18 mouse cellular contexts compared by ENCODE assay signal in the genomic region with DNA sequence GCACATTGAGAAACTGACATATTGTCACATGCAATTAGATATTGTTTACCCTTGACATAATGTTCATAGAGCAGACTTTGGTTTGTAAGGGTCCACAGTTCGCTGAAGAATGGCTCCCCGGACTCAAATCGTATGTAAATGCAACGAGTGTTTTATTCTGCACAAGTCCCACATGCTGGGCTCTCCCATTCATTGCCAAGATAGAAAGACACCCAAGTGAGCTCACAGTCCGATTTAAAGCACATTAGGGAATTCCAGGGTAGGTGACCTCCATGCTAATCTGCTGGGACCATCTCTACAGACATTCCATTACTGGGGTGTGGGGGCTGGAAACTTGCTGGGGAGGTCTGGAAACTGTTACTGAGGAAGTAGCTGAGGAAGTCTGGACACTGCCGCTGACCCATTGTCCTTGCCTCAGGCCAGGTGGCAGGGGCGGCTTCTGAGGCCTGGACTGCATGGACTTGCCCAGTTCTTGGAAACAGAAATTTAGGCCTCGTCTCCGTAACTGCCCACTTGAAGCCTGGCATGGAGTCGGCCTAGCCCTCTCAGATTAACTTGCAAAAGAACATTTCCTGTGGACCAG. TPM values are rescaled to one million over a fixed set of nuclear protein-coding genes. Genes with fewer than 3 reads are reported as not detected.
"Had no signal": no experiment of that assay in that cellular context is flagged by ENCODE, and none has a peak within 500 bp of the region (broad histone marks: within the 10 kb centered on the region; RNA-seq: fewer than 3 reads in every experiment).

No protein-coding gene starts in this region.

- H3K4me1 ChIP-seq: liver, embryonic 12.5 days had no signal

- H3K27ac ChIP-seq: kidney, embryonic 15.5 days; limb, embryonic 15.5 days; liver, embryonic 12.5 days; midbrain, embryonic 10.5 days; neural tube, embryonic 12.5 days had no signal

- DNase-seq: kidney, adult 2 months; kidney, postnatal 25 days; layer of hippocampus, adult 9-11 months; layer of hippocampus, postnatal 36 days; lung, postnatal 4 days; midbrain, embryonic 14.5 days; thymus, adult 18-20 months; thymus, postnatal 25 days had no signal

- H3K4me3 ChIP-seq: kidney, embryonic 15.5 days; limb, embryonic 15.5 days; liver, embryonic 12.5 days; midbrain, embryonic 10.5 days; myocyte; neural tube, embryonic 12.5 days had no signal

- H3K9me3 ChIP-seq: kidney, embryonic 15.5 days; limb, embryonic 15.5 days; liver, embryonic 12.5 days; midbrain, embryonic 10.5 days; neural tube, embryonic 12.5 days had no signal

- H3K4me2 ChIP-seq: kidney, embryonic 15.5 days; limb, embryonic 15.5 days; liver, embryonic 12.5 days; neural tube, embryonic 12.5 days had no signal

- ATAC-seq: liver, embryonic 12.5 days had no signal

- H3K36me3 ChIP-seq: limb, embryonic 15.5 days; liver, embryonic 12.5 days; neural tube, embryonic 12.5 days had no signal

- H3K27me3 ChIP-seq: kidney, embryonic 15.5 days; limb, embryonic 15.5 days; neural tube, embryonic 12.5 days had no signal

- H3K9ac ChIP-seq: kidney, embryonic 15.5 days; limb, embryonic 15.5 days; liver, embryonic 12.5 days; neural tube, embryonic 12.5 days had no signal

RNA-seq across cellular contexts. Expression of gene Abcg8, which starts 36.2 kb away (rescaled TPM):
- total RNA-seq: layer of hippocampus, postnatal 36 days; left cerebral cortex, postnatal 25 days; megakaryocyte, adult 5-6 weeks; neutrophil, adult 5-6 weeks had no signal
- polyA plus RNA-seq: lung, postnatal 0 days; neural tube, embryonic 12.5 days had no signal

RNA-seq across cellular contexts. Expression of gene Abcg5, which starts 42.9 kb away (rescaled TPM):
- total RNA-seq: layer of hippocampus, postnatal 36 days; left cerebral cortex, postnatal 25 days; megakaryocyte, adult 5-6 weeks; neutrophil, adult 5-6 weeks had no signal
- polyA plus RNA-seq: myocyte had no signal
